Mouse (Mus musculus) adrenal gland, adult 10 weeks (tissue): Measurements from ENCODE around the gene Mkks. TPM values are rescaled to one million over a fixed set of nuclear protein-coding genes. Genes with fewer than 3 reads are reported as not detected.

Experiments used
- polyA plus RNA-seq: library from polyadenylated mRNA; stranded (reverse); fragments of 350-450 nt; fragmentation: Illumina TruSeq; extraction: RNeasy Lipid Tissue Mini Kit (QIAGEN cat#74804); gene quantifications from one replicate; pipeline ENCODE4 v1.2.3, GENCODE M21; 2014; ENCODE audit warnings: low read depth, low replicate concordance

The Mkks gene
- polyA plus RNA-seq, result 119 TPM

DNA sequence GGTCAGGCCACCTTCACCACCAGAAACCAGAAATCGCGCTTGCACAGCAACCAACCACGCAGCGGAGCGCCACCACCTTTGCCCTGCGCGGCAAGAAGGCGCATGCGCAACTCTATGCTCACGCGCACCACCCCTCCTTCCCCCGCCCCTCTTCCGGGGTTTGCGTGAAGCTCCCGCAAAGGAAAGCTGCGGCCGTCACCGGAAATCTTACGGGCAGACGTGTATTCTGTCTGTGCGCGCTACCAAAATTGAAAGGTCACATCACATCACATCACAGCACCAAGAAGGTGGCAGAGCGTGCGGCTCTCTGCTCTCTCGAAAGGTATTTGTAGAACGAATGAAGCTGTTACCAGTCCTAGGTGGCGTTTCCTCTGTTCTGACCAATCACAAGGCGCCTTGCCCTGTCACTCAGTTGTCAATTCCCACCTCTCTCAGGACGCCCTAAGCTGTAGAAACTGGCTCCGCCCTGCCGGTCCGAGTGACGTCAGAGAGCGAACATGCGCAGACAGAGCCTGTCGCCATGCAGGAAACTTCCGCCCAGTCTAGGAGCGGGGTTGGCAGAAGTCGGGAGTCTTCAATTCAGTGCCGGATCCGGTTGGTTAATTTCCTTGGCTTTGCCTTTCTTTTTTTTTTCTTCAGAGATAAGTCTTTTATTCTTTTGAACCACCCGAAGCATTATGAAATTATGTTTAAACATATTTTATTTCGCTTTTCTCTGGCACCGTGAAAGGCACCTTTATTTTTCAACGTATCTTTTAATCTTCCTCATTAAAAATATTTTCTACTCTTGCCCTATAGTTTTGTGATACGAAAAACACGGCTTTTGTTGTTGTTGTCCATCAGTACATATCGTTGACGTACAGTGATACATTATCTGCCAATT lies at the start of gene Mkks, which contains the start of the genes Slx4ip and AL731706.1:
TSS of gene Mkks (minus strand) at position 322 of the 883 bp plus-strand sequence.
TSS of gene Slx4ip (plus strand) at position 151 of the 883 bp plus-strand sequence.
TSS of gene AL731706.1 (minus strand) at position 322 of the 883 bp plus-strand sequence.

GRCm38 (mm10) chr2:136885579-136885978 lies 5.6 kb downstream of the Mkks start, which contains the start of gene AL731706.2:
AL731706.2 (minus strand) TSS chr2:136885679.

Other genes starting within 250 kb of the Mkks start
- gene Snap25, start 177.9 kb downstream of the Mkks start, polyA plus RNA-seq, result 107 TPM
- gene AL731706.2, start 5.7 kb downstream of the Mkks start, polyA plus RNA-seq, result not detected
- gene Slx4ip, start 171 bp downstream of the Mkks start, polyA plus RNA-seq, result 13.6 TPM
- gene AL731706.1, start within 50 bp of the Mkks start, polyA plus RNA-seq, result 8.6 TPM
- gene Jag1, start 225.3 kb upstream of the Mkks start, polyA plus RNA-seq, result 8.4 TPM